Mouse (Mus musculus) liver, adult 2 months (tissue): Measurements from ENCODE around the gene Lipa. TPM values are rescaled to one million over a fixed set of nuclear protein-coding genes. Genes with fewer than 3 reads are reported as not detected.

Source experiments
- DNase-seq: peaks from one replicate; pipeline ENCODE4 v3.0.0-alpha.2; 2011; ENCODE audit warnings: low read depth, low spot score; ENCODE audit errors: extremely low read depth
- H3K27ac ChIP-seq: fragments of 200-500 bp; replicated peaks from 2 replicates; pipeline ENCODE4 v1.5.1; 2012; ENCODE audit warnings: low read depth, mild to moderate bottlenecking, control low read depth, inconsistent platforms, low read length; ENCODE audit not compliant: insufficient read depth
- H3K27me3 ChIP-seq: fragments of 200-500 bp; 2 replicates; pipeline ENCODE4 v1.6.1; 2012; ENCODE audit warnings: mild to moderate bottlenecking, moderate library complexity, low read length, inconsistent platforms; ENCODE audit not compliant: control insufficient read depth, insufficient read depth
- H3K36me3 ChIP-seq: fragments of 200-500 bp; 2 replicates; pipeline ENCODE4 v1.6.1; 2012; ENCODE audit warnings: low read length, inconsistent platforms; ENCODE audit not compliant: control insufficient read depth, insufficient read depth
- H3K4me1 ChIP-seq: fragments of 200-500 bp; 2 replicates; pipeline ENCODE4 v1.6.1; 2011; ENCODE audit warnings: low read length; ENCODE audit not compliant: control insufficient read depth, insufficient read depth
- H3K4me3 ChIP-seq: fragments of 200-500 bp; 2 replicates; pipeline ENCODE4 v1.5.1; 2011; ENCODE audit warnings: low read depth, mild to moderate bottlenecking, control low read depth, low read length, moderate library complexity; ENCODE audit not compliant: insufficient read depth
- H3K79me2 ChIP-seq: fragments of 200-500 bp; 2 replicates; pipeline ENCODE4 v1.6.1; 2012; ENCODE audit warnings: inconsistent platforms, mild to moderate bottlenecking, low read length, moderate library complexity; ENCODE audit not compliant: control insufficient read depth, insufficient read depth
- H3K9ac ChIP-seq: fragments of 200-500 bp; 2 replicates; pipeline ENCODE4 v1.6.1; 2012; ENCODE audit warnings: low read depth, mild to moderate bottlenecking, control low read depth, inconsistent platforms, low read length
- CTCF ChIP-seq: fragments of 200-500 bp; IDR thresholded peaks from 2 replicates; pipeline ENCODE4 v1.5.1; 2011; ENCODE audit warnings: low read depth, low read length, control low read depth
- POLR2A ChIP-seq: fragments of 200-500 bp; IDR thresholded peaks from 2 replicates; pipeline ENCODE4 v1.6.1; 2011; ENCODE audit warnings: low read length, control low read depth; ENCODE audit not compliant: insufficient read depth; ENCODE audit errors: extremely low read depth
- WGBS: fragments of 180-500 bp; shearing (Covaris S2); methylation state at CpG from one replicate; pipeline ENCODE4 v1.1.7; 2018; 5-methylcytosine and 5-hydroxymethylcytosine counted together
- polyA plus RNA-seq: library from polyadenylated mRNA; depleted of rRNA; stranded (reverse); fragments of >200 nt; gene quantifications from 2 replicates; pipeline ENCODE4 v1.2.3, GENCODE M21; 2012; rRNA removed
- total RNA-seq: library from RNA; depleted of rRNA; stranded (reverse); fragments of >200 nt; gene quantifications from 2 replicates; pipeline ENCODE4 v1.2.3, GENCODE M21; 2014; rRNA removed

Lipa gene
- total and polyA plus RNA-seq, 2 experiments, result 137 to 159 TPM

DNA sequence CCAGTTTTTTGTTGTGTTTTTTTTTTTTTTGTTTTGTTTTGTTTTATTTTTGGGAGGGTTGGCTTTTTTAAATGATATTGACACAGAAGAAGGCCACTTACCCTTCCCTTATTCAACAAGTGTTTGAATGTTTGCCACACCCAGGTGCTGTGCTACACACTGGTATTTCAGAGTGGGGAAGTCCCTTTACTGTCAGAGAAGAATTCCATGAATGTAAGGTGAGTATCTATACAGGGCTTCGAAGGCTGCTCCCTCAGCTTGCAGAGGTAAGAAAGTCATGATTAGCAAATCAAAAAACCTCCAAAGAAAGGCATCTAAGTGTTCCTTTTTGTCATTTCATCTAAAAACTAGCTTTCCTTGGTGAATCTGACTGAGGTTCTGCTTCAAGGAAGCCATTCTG is 78.4 kb downstream of the Lipa start:
- Histone ChIP-seq H3K27ac (no peak overlapping the region), H3K9ac (no peak overlapping the region), H3K36me3 (no peaks in the 10 kb centered on the region), H3K79me2 (no peaks in the 10 kb centered on the region), H3K4me1 (no peaks in the 10 kb centered on the region), H3K27me3 (no peaks in the 10 kb centered on the region), H3K4me3 (no peak overlapping the region)
- TF ChIP-seq POLR2A (no peak), CTCF (no peak)
- DNase-seq, result no peak
- WGBS, result 76% methylated on average over 1 of the region's 1 CpGs

DNA sequence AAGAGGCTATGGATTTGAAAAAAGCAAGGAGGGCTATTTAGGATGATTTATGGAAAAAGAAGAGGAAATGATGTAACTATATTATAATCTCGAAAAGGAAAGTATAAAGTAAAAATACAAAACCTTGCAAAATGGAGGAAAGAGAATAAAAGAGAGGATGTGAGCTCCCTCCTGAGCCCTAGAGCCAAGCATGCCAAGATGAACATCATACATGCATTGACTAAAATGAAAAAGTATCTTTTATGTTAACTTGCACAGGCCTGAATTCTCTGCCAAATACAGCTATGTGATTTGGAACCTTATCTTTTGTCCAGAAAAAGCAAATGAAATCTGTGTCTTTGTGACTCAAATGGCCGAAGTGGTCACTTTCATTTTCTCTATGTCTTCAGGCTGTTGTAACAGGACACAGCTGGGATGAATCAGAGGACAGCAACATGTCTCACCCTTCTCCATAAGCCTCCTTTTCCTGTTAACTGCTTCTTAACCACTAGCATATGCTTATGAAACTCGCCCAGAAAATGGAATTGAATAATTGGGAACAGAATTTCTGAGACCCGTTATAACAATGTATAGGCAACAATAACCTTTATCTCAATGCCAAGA is 81.8 kb downstream of the Lipa start:
- H3K4me1 ChIP-seq, result no peaks in the 10 kb centered on the region; the same call in 1 of the 2 replicates
- no peak for TF ChIP-seq CTCF
- TF ChIP-seq POLR2A, result no peak
- 63% methylated on average over 4 of the region's 4 CpGs for WGBS

DNA sequence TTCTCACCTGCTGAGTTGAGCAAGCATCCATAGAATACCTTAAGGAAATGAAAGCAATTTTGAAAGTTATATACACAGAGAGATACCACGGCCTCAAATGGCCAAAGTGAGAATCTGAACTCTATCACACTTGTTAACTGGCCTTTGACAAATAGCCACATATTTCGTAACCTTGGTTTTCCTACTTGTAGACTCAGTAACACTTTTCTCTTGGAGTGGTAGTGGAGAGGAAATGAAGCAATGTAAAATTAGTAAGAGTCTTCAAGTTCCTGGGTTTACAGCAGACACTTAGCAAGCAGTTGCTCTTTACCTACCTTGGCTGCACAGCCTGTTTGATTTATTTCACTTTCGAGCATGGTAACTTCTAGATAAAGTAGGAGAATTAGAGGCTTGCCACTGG is 82.5 kb downstream of the Lipa start:
- Histone ChIP-seq H3K36me3 (no peaks in the 10 kb centered on the region), H3K27me3 (no peaks in the 10 kb centered on the region), H3K4me1 (no peaks in the 10 kb centered on the region; the same call in 1 of the 2 replicates), H3K4me3 (no peak overlapping the region), H3K9ac (no peak overlapping the region), H3K79me2 (no peaks in the 10 kb centered on the region), H3K27ac (no peak overlapping the region)
- DNase-seq, result peak; percentile 42
- WGBS, result 47% methylated on average over 3 of the region's 3 CpGs
- TF ChIP-seq POLR2A, result no peak
- TF ChIP-seq CTCF, result no peak

More for the DNA sequence above, 81.8 kb downstream of the Lipa start:
- Histone ChIP-seq H3K27ac (no peak overlapping the region), H3K27me3 (no peaks in the 10 kb centered on the region), H3K79me2 (no peaks in the 10 kb centered on the region), H3K9ac (no peak overlapping the region), H3K36me3 (no peaks in the 10 kb centered on the region), H3K4me3 (peak overlapping the region; percentile 16; the same call in 1 of the 2 replicates)
- peak; percentile 30 for DNase-seq

Other genes with a start within 250 kb of the Lipa start
- 20.2 and 25.5 TPM in 2 replicates for gene Fas, start 236.8 kb downstream of the Lipa start, total RNA-seq
- gene Fas, start 236.8 kb downstream of the Lipa start, polyA plus RNA-seq, result 3.4 and 4.9 TPM in 2 replicates
- gene Ch25h, start 52.3 kb downstream of the Lipa start, total RNA-seq, result 0.34 TPM in 1 of 2 replicates, not detected in the other
- 0.09 and 0.22 TPM in 2 replicates for gene Ch25h, start 52.3 kb downstream of the Lipa start, polyA plus RNA-seq
- 3.6 and 8.0 TPM in 2 replicates for gene Ifit2, start 23.2 kb upstream of the Lipa start, total RNA-seq
- gene Ifit2, start 23.2 kb upstream of the Lipa start, polyA plus RNA-seq, result 0.29 and 0.35 TPM in 2 replicates
- gene Ifit3, start 56.1 kb upstream of the Lipa start, total RNA-seq, result 21.3 and 39.2 TPM in 2 replicates
- 3.4 and 5.8 TPM in 2 replicates for gene Ifit3, start 56.1 kb upstream of the Lipa start, polyA plus RNA-seq
- 0.34 and 0.92 TPM in 2 replicates for gene Ifit1bl1, start 74.5 kb upstream of the Lipa start, total RNA-seq
- 0.07 and 0.18 TPM in 2 replicates for gene Ifit1bl1, start 74.5 kb upstream of the Lipa start, polyA plus RNA-seq
- gene Ifit3b, start 80.5 kb upstream of the Lipa start, total RNA-seq, result 5.5 and 9.7 TPM in 2 replicates
- 1.3 and 1.8 TPM in 2 replicates for gene Ifit3b, start 80.5 kb upstream of the Lipa start, polyA plus RNA-seq
- gene Ifit1bl2, start 113.3 kb upstream of the Lipa start, total RNA-seq, result 0.07 and 0.09 TPM in 2 replicates
- gene Ifit1bl2, start 113.3 kb upstream of the Lipa start, polyA plus RNA-seq, result not detected in 2 replicates
- 9.6 and 15.9 TPM in 2 replicates for gene Ifit1, start 113.4 kb upstream of the Lipa start, total RNA-seq
- gene Ifit1, start 113.4 kb upstream of the Lipa start, polyA plus RNA-seq, result 4.2 and 7.0 TPM in 2 replicates
- 65.6 and 85.9 TPM in 2 replicates for gene Slc16a12, start 219.8 kb upstream of the Lipa start, total RNA-seq
- gene Slc16a12, start 219.8 kb upstream of the Lipa start, polyA plus RNA-seq, result 18.6 and 23.1 TPM in 2 replicates